Mouse (Mus musculus) liver, embryonic 15.5 days (tissue): ENCODE measurements around the gene Eps8l2. TPM values are rescaled to one million over a fixed set of nuclear protein-coding genes. Genes with fewer than 3 reads are reported as not detected.

ENCODE experiments used
- ATAC-seq: fragments of 200-750 bp; cut with Nextera tagmentation; 2 replicates; pipeline ENCODE4 v1.8.0; 2017; ENCODE audit warnings: moderate number of reproducible peaks, mild to moderate bottlenecking, moderate library complexity; ENCODE audit not compliant: insufficient read depth
- H3K27ac ChIP-seq: fragments of 300-500 bp; sonication (generic); replicated peaks from 2 replicates; pipeline ENCODE4 v1.5.1; 2015; ENCODE audit warnings: mild to moderate bottlenecking, inconsistent platforms
- H3K27me3 ChIP-seq: fragments of 300-500 bp; sonication (generic); 2 replicates; pipeline ENCODE4 v1.6.1; 2015; ENCODE audit warnings: mild to moderate bottlenecking, inconsistent platforms
- H3K36me3 ChIP-seq: fragments of 300-500 bp; sonication (generic); replicated peaks from 2 replicates; pipeline ENCODE4 v1.6.1; 2015; ENCODE audit warnings: moderate library complexity, mild to moderate bottlenecking, inconsistent platforms
- H3K4me1 ChIP-seq: fragments of 300-500 bp; sonication (generic); replicated peaks from 2 replicates; pipeline ENCODE4 v1.6.1; 2015; ENCODE audit warnings: inconsistent platforms
- H3K4me2 ChIP-seq: fragments of 300-500 bp; sonication (generic); 2 replicates; pipeline ENCODE4 v1.6.1; 2015; ENCODE audit warnings: moderate library complexity, mild to moderate bottlenecking, inconsistent platforms
- H3K4me3 ChIP-seq: fragments of 300-500 bp; sonication (generic); replicated peaks from 2 replicates; pipeline ENCODE4 v1.5.1; 2015; ENCODE audit warnings: mild to moderate bottlenecking, inconsistent platforms
- H3K9ac ChIP-seq: fragments of 300-500 bp; sonication (generic); 2 replicates; pipeline ENCODE4 v1.6.1; 2015; ENCODE audit warnings: moderate library complexity, mild to moderate bottlenecking, inconsistent platforms
- H3K9me3 ChIP-seq: fragments of 300-500 bp; sonication (generic); replicated peaks from 2 replicates; pipeline ENCODE4 v1.6.1; 2016; ENCODE audit warnings: inconsistent platforms
- WGBS: fragments of 180-500 bp; shearing (Covaris S2); methylation state at CpG from one replicate; pipeline ENCODE4 v1.1.7; 2015; ENCODE audit warnings: mixed read lengths; ENCODE audit not compliant: insufficient replicate concordance; 5-methylcytosine and 5-hydroxymethylcytosine counted together
- polyA plus RNA-seq: library from polyadenylated mRNA; unstranded; fragments of >200 nt; fragmentation: Nextera tagmentation; extraction: Ambion mirVana; gene quantifications from 2 replicates; pipeline ENCODE4 v1.2.1, GENCODE M21; 2015

The Eps8l2 gene
- polyA plus RNA-seq, 1 experiment from 2014 or later: 16.6 TPM

- no peak overlapping the region for H3K27ac ChIP-seq
- no peaks in the 10 kb centered on the region for H3K36me3 ChIP-seq
- no peak overlapping the region for H3K4me2 ChIP-seq
- peaks cover 14% of the 10 kb centered on the region; the same call in 1 of the 2 replicates for H3K27me3 ChIP-seq
- no peak overlapping the region for H3K4me3 ChIP-seq
- peaks cover 23% of the 10 kb centered on the region for H3K4me1 ChIP-seq
- WGBS: 55% methylated on average over 7 of the region's 7 CpGs
- H3K9me3 ChIP-seq: no peaks in the 10 kb centered on the region
- no peak for ATAC-seq
- H3K9ac ChIP-seq: no peak overlapping the region
Observed at GRCm38 (mm10) chr7:141343696-141344095, 5.0 kb downstream of the Eps8l2 start.

GRCm38 (mm10) chr7:141344787-141345186, 6.1 kb downstream of the Eps8l2 start:
- H3K4me1 ChIP-seq: 0 out of 2 replicates have a peak, but pooled peaks cover 13% of the 10 kb centered on the region
- H3K36me3 ChIP-seq: no peaks in the 10 kb centered on the region
- H3K4me3 ChIP-seq: no peak overlapping the region
- no peak overlapping the region for H3K9ac ChIP-seq
- no peak overlapping the region for H3K27ac ChIP-seq
- peaks cover 4% of the 10 kb centered on the region; the same call in 1 of the 2 replicates for H3K27me3 ChIP-seq
- WGBS: 68% methylated on average over 5 of the region's 5 CpGs
- no peak for ATAC-seq
- H3K9me3 ChIP-seq: no peaks in the 10 kb centered on the region
- H3K4me2 ChIP-seq: no peak overlapping the region

DNA sequence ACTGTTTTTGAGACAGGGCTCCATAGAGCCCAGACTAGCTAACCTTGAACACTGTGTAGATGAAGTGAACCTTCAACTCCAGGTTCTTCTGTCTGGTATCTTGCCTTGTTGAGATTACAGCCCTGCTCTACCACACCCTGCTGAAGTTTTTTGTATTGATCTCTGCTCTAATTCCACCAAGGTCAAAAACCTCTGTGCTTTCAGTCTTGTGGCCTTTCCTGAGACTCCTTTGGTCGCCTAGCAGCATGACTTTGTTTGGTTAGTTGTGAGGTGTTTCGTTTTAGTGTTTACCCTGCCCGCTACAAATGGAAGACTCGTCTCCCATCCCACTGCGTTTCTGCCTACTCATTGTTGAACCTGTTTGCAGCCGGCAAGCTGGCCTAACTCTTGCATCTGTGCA, 12.4 kb downstream of the Eps8l2 start:
- 57% methylated on average over 6 of the region's 6 CpGs for WGBS
- Histone ChIP-seq H3K4me2 (no peak overlapping the region), H3K36me3 (0 out of 2 replicates have a peak, but pooled peaks cover under 1% of the 10 kb centered on the region), H3K27me3 (peaks cover 10% of the 10 kb centered on the region), H3K4me1 (peaks cover 4% of the 10 kb centered on the region; the same call in 1 of the 2 replicates), H3K9me3 (no peaks in the 10 kb centered on the region), H3K27ac (no peak overlapping the region), H3K4me3 (no peak overlapping the region), H3K9ac (no peak overlapping the region)
- ATAC-seq: no peak

DNA sequence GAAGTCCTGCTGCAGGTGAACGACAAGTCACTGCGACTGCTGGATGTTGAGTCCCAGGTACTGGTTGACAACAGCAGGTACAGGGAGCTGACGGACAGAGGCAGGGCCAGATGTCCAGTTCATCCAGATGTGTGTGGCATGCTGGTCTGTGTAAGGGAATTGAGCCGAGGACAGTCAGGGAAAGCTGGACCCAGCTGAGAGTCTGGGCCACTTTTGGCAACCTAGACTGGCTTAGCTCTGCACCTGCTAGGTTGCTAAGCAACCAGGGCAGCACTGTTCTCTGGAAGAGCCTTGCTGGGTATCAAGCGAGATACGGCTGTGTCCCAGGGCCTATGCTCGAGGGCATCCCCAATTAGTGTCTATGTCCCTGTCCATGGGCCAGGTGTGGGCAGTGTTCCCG, 16.4 kb downstream of the Eps8l2 start:
- H3K9me3 ChIP-seq: no peaks in the 10 kb centered on the region
- no peak for ATAC-seq
- 67% methylated on average over 8 of the region's 8 CpGs for WGBS
- H3K4me1 ChIP-seq: peaks cover 4% of the 10 kb centered on the region; the same call in 1 of the 2 replicates
- H3K4me3 ChIP-seq: no peak overlapping the region
- no peak overlapping the region for H3K4me2 ChIP-seq
- 0 out of 2 replicates have a peak, but pooled peaks cover 5% of the 10 kb centered on the region for H3K36me3 ChIP-seq
- H3K9ac ChIP-seq: no peak overlapping the region
- no peak overlapping the region for H3K27ac ChIP-seq
- H3K27me3 ChIP-seq: peaks cover 29% of the 10 kb centered on the region

DNA sequence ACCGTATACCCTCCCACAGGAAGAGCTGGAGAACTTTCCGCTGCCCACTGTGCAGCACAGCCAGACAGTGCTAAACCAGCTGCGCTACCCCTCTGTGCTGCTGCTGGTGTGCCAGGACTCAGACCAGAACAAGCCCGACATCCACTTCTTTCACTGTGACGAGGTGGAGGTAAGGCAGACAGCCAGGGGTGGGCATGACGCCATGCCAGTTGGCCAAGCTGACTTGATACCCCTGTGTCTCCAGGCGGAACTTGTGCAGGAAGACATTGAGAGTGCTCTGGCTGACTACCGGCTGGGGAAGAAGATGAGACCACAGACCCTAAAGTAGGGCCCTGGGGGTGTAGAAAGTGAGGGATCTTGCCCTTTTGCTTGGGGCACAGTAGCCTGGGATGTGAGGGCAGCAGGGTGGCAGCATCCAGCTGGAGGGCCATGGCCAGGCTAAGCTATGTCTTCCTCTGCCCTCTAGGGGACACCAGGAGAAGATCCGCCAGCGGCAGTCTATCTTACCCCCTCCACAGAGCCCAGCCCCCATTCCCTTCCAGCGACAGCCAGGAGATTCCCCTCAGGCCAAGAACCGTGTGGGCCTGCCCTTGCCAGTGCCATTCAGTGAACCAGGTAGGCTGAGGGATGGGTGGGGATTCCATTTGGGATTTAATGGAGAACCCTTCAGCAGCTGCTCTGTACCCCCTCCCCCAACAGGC, 17.1 kb downstream of the Eps8l2 start:
- Histone ChIP-seq H3K4me3 (no peak overlapping the region), H3K9ac (no peak overlapping the region), H3K4me2 (no peak overlapping the region), H3K9me3 (no peaks in the 10 kb centered on the region), H3K4me1 (peaks cover 2% of the 10 kb centered on the region; the same call in 1 of the 2 replicates), H3K27me3 (peaks cover 35% of the 10 kb centered on the region), H3K36me3 (0 out of 2 replicates have a peak, but pooled peaks cover 5% of the 10 kb centered on the region), H3K27ac (no peak overlapping the region)
- WGBS: 52% methylated on average over 12 of the region's 12 CpGs
- ATAC-seq: no peak

DNA sequence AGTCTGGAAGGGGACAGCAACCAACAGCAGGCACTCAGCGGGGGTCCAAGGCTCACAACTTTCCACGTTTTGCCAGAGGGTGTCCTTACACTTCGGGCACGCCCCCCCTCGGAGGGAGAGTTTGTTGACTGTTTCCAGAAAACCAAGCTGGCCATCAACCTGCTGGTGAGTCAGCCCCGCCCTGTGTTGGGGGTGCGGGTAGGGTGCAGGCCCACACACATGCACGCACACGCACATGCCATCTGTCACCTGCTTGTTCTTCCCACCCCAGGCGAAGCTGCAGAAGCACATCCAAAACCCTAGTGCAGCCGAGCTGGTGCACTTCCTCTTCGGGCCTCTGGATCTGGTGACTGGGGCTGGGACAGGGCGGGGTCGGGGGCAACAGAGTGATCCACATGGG, 18.3 kb downstream of the Eps8l2 start:
- peaks cover 45% of the 10 kb centered on the region for H3K27me3 ChIP-seq
- 0 out of 2 replicates have a peak, but pooled peaks cover 6% of the 10 kb centered on the region for H3K4me1 ChIP-seq
- H3K27ac ChIP-seq: no peak overlapping the region
- H3K9me3 ChIP-seq: no peaks in the 10 kb centered on the region
- no peak overlapping the region for H3K4me2 ChIP-seq
- no peak overlapping the region for H3K9ac ChIP-seq
- 45% methylated on average over 14 of the region's 14 CpGs for WGBS
- H3K4me3 ChIP-seq: no peak overlapping the region
- H3K36me3 ChIP-seq: 0 out of 2 replicates have a peak, but pooled peaks cover 5% of the 10 kb centered on the region
- no peak for ATAC-seq

GRCm38 (mm10) chr7:141361510-141361909, 22.8 kb downstream of the Eps8l2 start:
- Histone ChIP-seq H3K27ac (no peak overlapping the region), H3K4me3 (no peak overlapping the region), H3K27me3 (peaks cover 36% of the 10 kb centered on the region), H3K9ac (no peak overlapping the region), H3K4me1 (peaks cover 39% of the 10 kb centered on the region), H3K4me2 (no peak overlapping the region), H3K9me3 (no peaks in the 10 kb centered on the region), H3K36me3 (no peaks in the 10 kb centered on the region)
- WGBS: 32% methylated on average over 24 of the region's 24 CpGs
- no peak for ATAC-seq

GRCm38 (mm10) chr7:141363106-141363751, 24.5 kb downstream of the Eps8l2 start:
- Histone ChIP-seq H3K4me1 (peaks cover 39% of the 10 kb centered on the region), H3K9me3 (no peaks in the 10 kb centered on the region), H3K27me3 (peaks cover 23% of the 10 kb centered on the region), H3K27ac (peak overlapping the region; percentile 93), H3K9ac (peak overlapping the region; percentile 31; the same call in 1 of the 2 replicates), H3K4me3 (no peak overlapping the region), H3K4me2 (peak overlapping the region; percentile 62; the same call in 1 of the 2 replicates), H3K36me3 (no peaks in the 10 kb centered on the region)
- ATAC-seq: peak; percentile 59
- WGBS: 53% methylated on average over 4 of the region's 4 CpGs

GRCm38 (mm10) chr7:141363752-141364125, 25.1 kb downstream of the Eps8l2 start:
- peaks cover 23% of the 10 kb centered on the region for H3K27me3 ChIP-seq
- WGBS: 45% methylated on average over 2 of the region's 2 CpGs
- H3K36me3 ChIP-seq: no peaks in the 10 kb centered on the region
- ATAC-seq: peak; percentile 47
- H3K4me2 ChIP-seq: peak overlapping the region; percentile 62
- peaks cover 39% of the 10 kb centered on the region for H3K4me1 ChIP-seq
- H3K9ac ChIP-seq: peak overlapping the region; percentile 31
- peak overlapping the region; percentile 93 for H3K27ac ChIP-seq
- no peaks in the 10 kb centered on the region for H3K9me3 ChIP-seq
- H3K4me3 ChIP-seq: no peak overlapping the region

- H3K9ac ChIP-seq: peak overlapping the region; percentile 13; the same call in 1 of the 2 replicates
- 37% methylated on average over 5 of the region's 5 CpGs for WGBS
- H3K4me3 ChIP-seq: 0 out of 2 replicates have a peak overlapping the region, but pooled peaks have one; percentile 4
- H3K4me1 ChIP-seq: peaks cover 42% of the 10 kb centered on the region
- peak overlapping the region; percentile 62 for H3K4me2 ChIP-seq
- no peaks in the 10 kb centered on the region for H3K9me3 ChIP-seq
- peaks cover 18% of the 10 kb centered on the region for H3K27me3 ChIP-seq
- peak overlapping the region; percentile 93 for H3K27ac ChIP-seq
- H3K36me3 ChIP-seq: no peaks in the 10 kb centered on the region
- peak; percentile 93 for ATAC-seq
Observed at GRCm38 (mm10) chr7:141364349-141365048, 25.8 kb downstream of the Eps8l2 start.

GRCm38 (mm10) chr7:141365049-141365445, 26.4 kb downstream of the Eps8l2 start:
- peaks cover 45% of the 10 kb centered on the region for H3K4me1 ChIP-seq
- ATAC-seq: no peak
- peak overlapping the region; percentile 13; the same call in 1 of the 2 replicates for H3K9ac ChIP-seq
- no peak overlapping the region for H3K4me3 ChIP-seq
- peak overlapping the region; percentile 93 for H3K27ac ChIP-seq
- peak overlapping the region; percentile 62 for H3K4me2 ChIP-seq
- WGBS: 50% methylated on average over 3 of the region's 3 CpGs
- H3K27me3 ChIP-seq: peaks cover 17% of the 10 kb centered on the region
- no peaks in the 10 kb centered on the region for H3K36me3 ChIP-seq
- H3K9me3 ChIP-seq: no peaks in the 10 kb centered on the region
